1 mouse cellular context compared by ENCODE assay signal in the genomic region with DNA sequence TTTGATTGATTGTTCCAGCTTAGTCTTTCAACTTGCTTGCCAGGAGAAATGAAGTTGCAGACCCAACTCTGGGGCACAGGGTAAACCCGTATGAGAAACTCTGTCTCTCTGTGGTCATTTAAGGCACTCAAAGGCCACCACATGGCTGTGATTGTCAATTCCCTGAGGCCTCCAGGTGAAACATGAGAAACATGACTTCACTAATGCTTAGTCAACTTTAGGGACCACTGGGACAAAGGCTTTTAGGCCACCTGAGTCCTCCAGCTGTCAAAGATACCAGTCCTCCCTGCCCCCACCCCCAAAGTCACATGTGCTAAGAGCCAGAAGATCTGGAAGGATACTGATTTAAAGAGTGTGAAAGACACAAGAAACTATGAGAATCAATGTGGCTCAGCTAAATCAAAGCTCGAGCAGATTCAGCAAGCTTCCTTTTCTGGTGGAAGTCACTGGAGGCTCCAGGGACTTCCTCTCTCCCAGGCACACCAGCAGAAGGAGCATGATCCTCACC.
TF ChIP-seq lines count a peak whose summit lies in the region.

No protein-coding gene starts in this region.

TF ChIP-seq in CH12.LX, 34 proteins besides CTCF, POLR2A, EP300 and RAD21 (continued from another document):
- TF ChIP-seq HCFC1 (IDR thresholded peaks at IDR 0.05; ENCODE audit: low read depth, low read length), result no peak
- peak; percentile 78 for TF ChIP-seq ETS1 (conservative IDR thresholded peaks at IDR 0.05; ENCODE audit: low read depth, low read length)
- TF ChIP-seq SMC3 (IDR thresholded peaks at IDR 0.05; ENCODE audit: low read depth, low read length), result no peak
- TF ChIP-seq MXI1 (IDR thresholded peaks at IDR 0.05; ENCODE audit: low read depth, low read length), result peak; percentile 30; the same call in 1 of the 2 replicates
- TF ChIP-seq NRF1 (IDR thresholded peaks at IDR 0.05; ENCODE audit: low read depth, low read length), result no peak
- TF ChIP-seq PAX5 (IDR thresholded peaks at IDR 0.05; ENCODE audit: low read length), result no peak
- no peak for TF ChIP-seq ELF1 (IDR thresholded peaks at IDR 0.05; ENCODE audit: low read depth, low read length)
- no peak for TF ChIP-seq GABPA (IDR thresholded peaks at IDR 0.05; ENCODE audit: insufficient replicate concordance, low read depth, low read length)
- TF ChIP-seq JUND (conservative IDR thresholded peaks at IDR 0.05; ENCODE audit: low read depth, low read length), result no peak
- no peak for TF ChIP-seq TCF12 (IDR thresholded peaks at IDR 0.05; ENCODE audit: low read depth, low read length)
- TF ChIP-seq MEF2A (IDR thresholded peaks at IDR 0.05; ENCODE audit: borderline replicate concordance, low read depth, low read length), result no peak
- TF ChIP-seq CHD1 (IDR thresholded peaks at IDR 0.05; ENCODE audit: low read depth, low read length), result no peak
- no peak for TF ChIP-seq MAFK (IDR thresholded peaks at IDR 0.05; ENCODE audit: insufficient replicate concordance, low read length)
- TF ChIP-seq TBP (conservative IDR thresholded peaks at IDR 0.05; ENCODE audit: low read depth, low read length), result no peak
- TF ChIP-seq BHLHE40 (IDR thresholded peaks at IDR 0.05; ENCODE audit: low read depth, low read length), result peak; percentile 45; the same call in 1 of the 2 replicates
- 0 out of 2 replicates have a peak, but pooled peaks have one; percentile 11 for TF ChIP-seq MAX (IDR thresholded peaks at IDR 0.05; ENCODE audit: low read length)
- TF ChIP-seq RCOR1 (conservative IDR thresholded peaks at IDR 0.05; ENCODE audit: low read depth, low read length), result no peak
TF ChIP-seq in CH12.LX: peak in this region for 7.
